In genomic region chr11:20531992-20532881, GRCm38 (mm10) we compare ENCODE assay signal across 8 mouse cellular contexts. TPM values are rescaled to one million over a fixed set of nuclear protein-coding genes. Genes with fewer than 3 reads are reported as not detected.
A peak's percentile ranks its signal among the peaks of the same experiment; 100 is the strongest.
DNase-seq lines count a peak whose midpoint lies in the region; ATAC-seq lines count a peak whose summit lies in the region.

No protein-coding gene starts in this region.

- peak; percentile 89 for DNase-seq in Muller cell, postnatal 12 days (ENCODE audit: inconsistent ontology term)
- DNase-seq in cerebellum, adult 11 months, result peak; percentile 67
- DNase-seq in layer of hippocampus, postnatal 10 days (ENCODE audit: low spot score in 2 of 2), result peak; percentile 30 to 50
- peak; percentile 74 for DNase-seq in lung, postnatal 25 days (ENCODE audit: low spot score)
- peak; percentile 75 for DNase-seq in retina, embryonic 14.5 days (ENCODE audit: low spot score)
- DNase-seq in urinary bladder, postnatal 36 days (ENCODE audit: low spot score in 2 of 2), result peak; percentile 46 to 54

- peak overlapping the region; percentile 58 for H3K27ac ChIP-seq in forebrain, embryonic 16.5 days (ENCODE audit: low read length)

- H3K4me1 ChIP-seq in forebrain, embryonic 16.5 days (replicated peaks; ENCODE audit: control insufficient read depth, insufficient read depth, low read length), result peaks cover 12% of the 10 kb centered on the region

- H3K4me2 ChIP-seq in forebrain, embryonic 16.5 days (ENCODE audit: low read length), result peak overlapping the region; percentile 86

- peak overlapping the region; percentile 58 for H3K4me3 ChIP-seq in forebrain, embryonic 16.5 days (replicated peaks; ENCODE audit: low read length)

- ATAC-seq in forebrain, embryonic 16.5 days, result peak; percentile 85
- ATAC-seq in hematopoietic stem cell, adult 5-6 weeks (replicated peaks in 1 of 2; ENCODE audit: insufficient read depth in 1 of 2, low FRiP score in 2 of 2, low TSS enrichment in 1 of 2, low read depth in 1 of 2, poor library complexity in 2 of 2, severe bottlenecking in 2 of 2), result peak; percentile 82 to 91

- no peaks in the 10 kb centered on the region for H3K36me3 ChIP-seq in forebrain, embryonic 16.5 days (ENCODE audit: control insufficient read depth, insufficient read depth)

- H3K9ac ChIP-seq in forebrain, embryonic 16.5 days (replicated peaks; ENCODE audit: low read depth, low read length), result peak overlapping the region; percentile 76

- no peaks in the 10 kb centered on the region for H3K9me3 ChIP-seq in forebrain, embryonic 16.5 days (ENCODE audit: control insufficient read depth, low read length)

- no peaks in the 10 kb centered on the region for H3K27me3 ChIP-seq in forebrain, embryonic 16.5 days (replicated peaks; ENCODE audit: control insufficient read depth, insufficient read depth, low read length)

- under 1% methylated on average over 38 of the region's 42 CpGs for WGBS in forebrain, embryonic 16.5 days

RNA-seq across cellular contexts. Expression of gene Sertad2, which starts 10.8 kb away (rescaled TPM):
- 30.3 and 38.0 TPM in 2 replicates for polyA plus RNA-seq in forebrain, embryonic 16.5 days (2015; fragmentation: Nextera tagmentation; extraction: Ambion mirVana)
- 17.8 and 23.3 TPM in 2 replicates for total RNA-seq in hematopoietic stem cell, adult 5-6 weeks (2017)
- total RNA-seq in layer of hippocampus, postnatal 10 days (2021), result 10 to 100 TPM; 21.4 to 24.8 TPM

Comparison
In these comparisons a context has a peak if more than half of its experiments do, and no peak if none do; other contexts are left out.
1. Peak in every context shown above with its lines: DNase-seq, ATAC-seq, H3K4me3 ChIP-seq and H3K27ac ChIP-seq.